Mouse (Mus musculus) c-Kit-positive CD71-negative TER-119-negative erythroid progenitor cells, embryonic 14.5 days (primary cell): ENCODE results near the gene Tmem125.
"Not testable (repeated sequence)": the region's sequence is repeated elsewhere in the genome, so short reads cannot be mapped to it uniquely, and the experiment has no call there.

Experiments used
- DNase-seq: peaks from one replicate; pipeline ENCODE4 v3.0.0-alpha.2; 2013; ENCODE audit warnings: low read depth

The Tmem125 gene

DNA sequence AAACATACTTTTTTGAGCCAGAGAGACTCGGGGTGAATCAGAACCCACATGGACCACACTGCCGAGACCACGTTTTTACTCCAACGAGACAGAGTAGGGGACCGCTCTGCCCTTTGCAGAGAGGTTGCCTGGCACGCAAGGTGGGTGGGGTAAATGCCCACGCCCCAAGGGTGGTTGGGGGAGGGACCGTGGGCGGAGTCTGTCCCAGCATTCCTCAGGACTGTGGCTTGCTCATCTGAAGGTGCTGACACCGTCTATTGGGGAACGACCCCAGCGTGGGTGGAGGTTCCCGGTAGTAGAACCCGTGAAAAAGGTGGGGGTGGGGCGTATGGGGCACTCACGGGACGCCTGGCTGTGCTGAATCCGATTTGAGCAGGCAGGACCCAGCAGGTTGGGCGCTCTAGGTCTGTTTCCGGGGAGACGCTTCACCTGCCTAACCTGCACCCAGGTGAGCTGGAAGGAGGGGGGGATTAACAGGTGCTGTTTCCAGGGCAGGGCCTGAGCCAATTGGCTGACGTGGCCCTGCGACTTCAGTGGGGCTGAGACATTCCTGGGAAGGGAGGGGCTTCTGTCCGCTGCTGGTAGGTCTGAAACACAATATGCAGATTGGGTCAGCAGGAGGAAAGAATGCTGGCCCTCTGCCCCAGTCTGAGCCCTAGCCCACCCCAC, at the start of gene Tmem125:
TSS of gene Tmem125 (minus strand) at position 453 of the 669 bp plus-strand sequence.
- peak; percentile 36 for DNase-seq

DNA sequence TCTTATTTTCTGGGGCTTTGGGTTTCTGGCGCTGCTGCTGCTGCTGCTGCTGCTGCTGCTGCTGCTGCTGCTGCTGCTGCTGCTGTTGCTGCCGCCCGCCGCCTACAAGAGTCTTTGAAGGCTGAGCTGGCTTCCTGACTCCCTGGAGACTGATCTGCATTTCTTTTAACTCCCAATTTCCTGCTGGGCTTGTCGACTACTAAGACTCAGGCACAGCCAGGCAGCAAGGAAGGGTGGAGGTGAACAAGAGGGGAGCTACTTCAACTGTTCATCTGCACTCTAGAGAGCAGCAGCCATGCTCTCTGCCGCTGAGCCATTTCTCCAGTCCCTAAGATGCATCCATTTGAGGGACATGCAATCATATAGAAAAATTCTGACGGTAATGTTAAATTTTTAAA, 45.9 kb upstream of the Tmem125 start:
- DNase-seq, result no peak

DNA sequence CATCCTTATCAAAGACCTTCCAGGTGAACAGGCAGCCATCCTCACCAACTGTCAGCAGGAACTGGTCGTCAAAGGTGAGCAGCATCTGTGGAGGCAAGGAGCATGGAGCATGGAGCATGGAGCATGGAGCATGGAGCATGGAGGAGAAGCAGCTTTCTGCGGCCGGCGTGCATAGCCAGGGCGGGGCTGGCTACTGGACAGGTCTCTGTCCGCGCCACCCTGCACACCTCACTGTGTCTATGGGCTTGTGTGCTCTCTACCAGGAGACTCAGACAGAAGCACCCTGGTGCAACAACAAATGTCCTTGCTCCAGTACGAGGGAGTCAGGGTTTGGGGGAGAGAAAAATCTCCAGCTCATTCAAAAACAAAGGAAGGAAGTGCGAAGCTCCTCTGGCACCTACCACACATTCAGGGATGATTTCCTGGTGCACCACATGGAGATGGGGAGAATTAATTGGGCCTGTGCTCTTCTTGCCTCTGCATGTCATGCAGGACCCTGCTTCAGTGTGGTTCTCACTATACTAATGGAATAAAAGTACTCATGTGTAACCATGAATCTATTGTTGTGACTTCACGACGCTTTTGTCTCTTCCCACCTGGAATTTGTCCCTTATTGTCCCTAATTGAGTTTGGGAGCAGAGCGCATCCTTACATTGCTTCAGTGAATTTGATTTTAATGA, 45.3 kb upstream of the Tmem125 start:
- no peak for DNase-seq

DNA sequence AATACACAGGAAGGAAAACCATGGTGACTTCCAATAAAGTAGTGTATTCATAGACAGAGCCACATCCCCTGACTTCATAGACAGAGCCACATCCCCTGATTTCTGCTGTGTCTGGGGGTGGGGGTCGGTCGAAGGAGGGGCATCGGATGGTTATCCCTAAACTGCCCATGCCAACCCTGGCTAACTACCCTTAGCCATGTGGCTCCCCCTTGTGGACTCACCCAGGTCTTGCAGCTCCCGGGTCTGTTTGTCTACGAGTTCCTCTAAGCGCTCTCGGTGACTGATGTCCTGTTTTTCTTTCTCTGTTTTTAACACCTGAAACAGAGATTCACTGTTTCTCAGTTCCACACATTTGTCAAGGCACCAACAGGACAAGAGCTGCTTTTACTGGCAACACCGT, 38.8 kb upstream of the Tmem125 start:
- no peak for DNase-seq

DNA sequence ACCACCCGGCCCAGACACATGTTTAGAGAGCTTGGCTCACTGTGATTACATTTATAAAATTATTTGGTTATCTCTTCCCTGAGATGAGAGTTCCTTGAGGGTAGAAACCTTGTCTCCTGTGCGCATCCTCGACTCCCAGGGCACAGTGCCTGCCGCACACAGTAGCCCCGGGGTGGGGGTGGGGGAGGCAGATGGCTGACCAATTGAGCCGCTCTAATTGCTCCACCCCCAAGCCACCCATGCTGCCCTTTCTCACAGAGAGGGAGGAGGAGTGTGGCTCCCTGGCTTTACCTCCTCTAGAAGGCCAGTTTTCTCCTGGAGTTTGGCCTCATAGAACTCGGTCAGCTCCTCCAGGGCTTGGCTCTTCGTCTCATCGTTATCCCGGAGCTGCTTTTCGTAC, 37.7 kb upstream of the Tmem125 start:
- no peak for DNase-seq

DNA sequence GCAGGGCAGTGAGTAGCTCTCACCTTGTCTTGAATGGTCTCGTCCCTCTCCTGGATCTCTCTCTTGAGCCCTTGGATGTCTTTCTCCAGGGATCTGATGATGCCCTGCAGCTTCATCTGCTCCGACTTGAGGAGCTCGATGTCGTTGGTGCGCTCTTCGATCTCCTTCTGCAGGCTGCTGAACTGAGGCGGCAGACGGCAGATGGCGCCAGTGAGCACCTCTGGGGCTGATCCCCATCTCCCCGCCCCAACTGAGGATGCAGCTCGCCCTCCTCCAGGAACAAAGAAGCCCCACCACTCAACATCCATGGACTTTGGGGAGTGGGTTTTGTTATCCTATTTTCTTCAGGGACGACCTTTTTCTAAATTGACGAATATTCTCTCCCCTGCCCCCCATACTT, 35.5 kb upstream of the Tmem125 start:
- no peak for DNase-seq

DNA sequence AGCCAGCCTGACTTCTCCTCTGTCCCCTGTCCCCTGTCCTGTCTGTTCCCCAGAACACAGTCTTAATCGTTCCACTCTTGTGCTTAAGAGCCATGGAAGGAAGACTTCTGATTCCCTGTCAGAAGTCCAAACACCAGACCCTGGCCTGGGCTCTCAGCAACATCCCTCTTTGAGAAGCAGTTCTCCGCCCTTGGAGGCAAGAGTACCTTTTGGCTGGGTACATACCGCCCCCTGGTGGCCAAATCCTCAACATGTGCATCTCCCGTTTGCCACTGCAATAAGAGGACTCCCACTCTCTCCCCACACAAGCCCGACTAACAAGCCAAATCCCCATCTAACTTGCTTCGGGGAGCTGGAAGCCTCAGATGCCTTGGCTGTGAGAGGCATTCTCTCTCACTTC, 32.3 kb upstream of the Tmem125 start:
- peak; percentile 73 for DNase-seq

DNA sequence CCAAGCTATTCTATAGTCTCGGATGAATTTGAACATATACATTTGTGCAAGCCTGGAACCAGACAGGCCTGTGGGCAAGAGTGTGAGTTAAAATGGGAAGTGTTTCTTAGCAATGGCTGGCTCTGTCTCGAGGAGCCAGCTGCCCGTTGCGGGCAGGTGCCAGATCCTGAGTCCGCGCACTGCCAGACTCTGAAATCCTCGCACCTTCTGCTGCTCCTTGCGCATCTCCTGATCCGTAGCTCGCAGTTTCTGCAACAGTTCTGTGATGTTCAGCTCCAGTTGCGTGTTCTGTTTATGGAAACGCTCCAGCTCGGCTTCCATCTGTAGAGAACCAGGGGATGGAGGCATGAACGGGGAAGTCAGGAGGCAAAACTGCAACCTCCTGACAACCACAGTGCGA, 27.6 kb upstream of the Tmem125 start:
- DNase-seq, result no peak

DNA sequence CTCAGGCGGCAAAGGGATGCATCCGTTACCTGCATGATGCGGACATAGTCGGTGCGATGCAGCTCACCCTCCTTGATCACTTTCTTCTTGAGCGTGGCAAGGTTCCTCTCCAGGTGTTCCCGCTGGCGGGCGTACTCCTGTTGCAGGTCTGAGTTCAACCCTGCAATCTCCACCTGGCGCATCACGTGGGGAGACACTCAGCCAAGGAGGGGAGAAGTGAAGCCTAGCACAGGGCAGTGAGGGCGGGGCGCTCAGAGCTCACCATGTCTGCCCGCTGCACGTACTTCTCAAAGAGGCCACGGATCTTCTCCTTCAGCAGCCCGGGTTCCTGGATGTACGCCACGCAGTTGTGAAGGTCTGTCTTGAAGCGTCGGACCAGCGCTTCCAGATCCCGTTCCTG, 25.5 kb upstream of the Tmem125 start:
- no peak for DNase-seq

DNA sequence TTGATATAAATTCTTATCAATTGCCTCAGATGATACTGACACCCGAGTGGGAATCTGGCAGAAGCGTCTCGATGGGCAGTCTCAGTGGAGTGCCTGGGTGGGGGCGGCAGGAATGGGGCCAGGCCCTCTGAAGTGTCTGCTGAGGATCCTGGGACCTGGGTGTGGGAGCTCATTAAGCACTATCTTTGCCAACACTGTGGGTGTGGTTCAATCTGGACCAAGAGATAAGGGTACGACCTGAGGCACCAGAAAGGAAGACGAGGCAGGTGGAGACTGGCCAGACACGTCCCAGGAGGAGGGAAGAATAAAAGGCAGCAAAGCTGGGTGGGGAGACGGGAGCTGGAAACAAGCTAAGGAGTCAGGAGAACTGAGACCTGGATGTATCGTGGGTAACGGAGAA, 24.9 kb upstream of the Tmem125 start:
- no peak for DNase-seq

DNA sequence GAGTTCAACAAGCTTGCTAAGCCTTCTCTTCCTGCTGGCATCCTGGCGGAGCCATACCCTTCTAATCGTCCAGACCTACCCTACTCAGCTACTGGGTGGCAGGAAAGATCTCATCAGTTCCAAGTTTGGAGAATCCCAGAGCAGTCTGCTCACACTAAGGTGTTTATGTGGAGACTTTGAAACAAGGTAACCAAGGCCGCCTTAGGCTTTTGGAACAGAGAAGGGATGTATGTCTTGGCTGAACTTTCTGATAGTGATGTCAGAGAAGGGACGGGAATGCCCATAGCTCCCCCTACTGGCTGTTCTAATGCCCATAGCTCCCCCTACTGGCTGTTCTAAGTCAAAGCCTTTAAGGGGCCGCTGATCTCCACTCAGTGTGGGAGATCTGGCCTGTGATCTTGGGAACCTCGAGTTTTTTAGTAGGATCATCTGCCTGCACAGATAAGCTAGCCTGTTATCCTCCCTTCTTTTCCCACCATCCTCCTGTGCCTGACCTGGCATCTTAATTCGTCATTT, 22.4 kb upstream of the Tmem125 start:
- peak; percentile 50 for DNase-seq

DNA sequence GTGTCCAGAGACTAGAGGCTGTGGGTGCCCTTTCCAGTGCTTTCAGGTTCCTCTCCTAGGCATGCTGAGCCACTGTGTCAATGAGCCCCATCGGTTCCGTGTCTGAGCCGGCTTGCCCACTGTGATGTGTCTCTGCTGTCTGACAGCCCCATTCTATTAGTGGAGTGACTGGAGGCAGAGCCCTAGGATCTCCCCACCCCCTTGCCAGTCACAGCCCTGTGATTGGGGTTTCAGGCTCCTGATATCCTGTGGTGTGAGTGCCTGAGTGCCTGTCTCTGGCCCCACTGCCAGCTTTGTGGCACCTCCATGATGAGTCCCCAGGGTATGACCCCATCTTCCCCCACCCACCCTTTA, 21.1 kb upstream of the Tmem125 start:
- no peak for DNase-seq

DNA sequence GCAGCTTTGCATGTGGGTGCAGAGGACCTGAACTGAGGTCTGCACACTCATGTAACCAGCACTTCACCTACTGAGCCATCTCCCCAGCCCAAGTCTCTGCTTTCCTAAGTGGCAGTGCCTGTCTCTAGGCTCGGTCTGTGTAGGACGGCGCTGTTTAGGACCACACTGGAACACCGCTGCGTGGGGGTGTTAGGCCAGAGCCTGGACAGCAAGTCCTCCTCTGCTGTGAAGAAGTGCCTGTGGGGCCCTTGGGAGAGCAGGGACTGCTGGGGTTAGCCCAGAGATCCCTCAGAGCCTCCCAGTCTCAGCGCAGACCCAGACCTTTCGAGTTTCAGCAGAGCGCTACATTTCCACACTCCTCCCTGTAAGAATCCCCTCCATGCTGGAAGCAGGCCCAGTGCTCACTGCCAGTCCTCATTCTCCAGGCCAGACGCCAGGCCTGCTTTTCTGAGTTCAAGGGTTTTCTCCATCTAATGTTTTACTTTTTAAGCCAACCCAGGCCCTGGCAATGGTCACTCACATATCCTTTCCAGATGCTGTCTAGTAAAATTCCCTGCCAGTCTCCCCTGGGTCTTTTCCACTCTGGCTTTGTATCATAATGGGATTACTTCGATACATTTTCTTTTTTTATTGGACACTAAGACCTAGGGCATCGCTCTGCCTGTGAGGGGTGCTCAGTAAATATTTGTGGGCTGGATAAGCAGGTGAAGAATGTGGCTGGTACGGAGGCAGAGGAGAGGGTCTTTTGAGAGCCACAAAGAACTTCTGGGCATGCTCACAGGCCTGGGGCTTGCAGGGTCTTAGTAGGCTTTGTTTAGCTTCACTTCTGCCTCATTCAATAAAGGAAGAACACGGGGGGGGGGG, 20.4 kb upstream of the Tmem125 start:
- DNase-seq, result no peak

DNA sequence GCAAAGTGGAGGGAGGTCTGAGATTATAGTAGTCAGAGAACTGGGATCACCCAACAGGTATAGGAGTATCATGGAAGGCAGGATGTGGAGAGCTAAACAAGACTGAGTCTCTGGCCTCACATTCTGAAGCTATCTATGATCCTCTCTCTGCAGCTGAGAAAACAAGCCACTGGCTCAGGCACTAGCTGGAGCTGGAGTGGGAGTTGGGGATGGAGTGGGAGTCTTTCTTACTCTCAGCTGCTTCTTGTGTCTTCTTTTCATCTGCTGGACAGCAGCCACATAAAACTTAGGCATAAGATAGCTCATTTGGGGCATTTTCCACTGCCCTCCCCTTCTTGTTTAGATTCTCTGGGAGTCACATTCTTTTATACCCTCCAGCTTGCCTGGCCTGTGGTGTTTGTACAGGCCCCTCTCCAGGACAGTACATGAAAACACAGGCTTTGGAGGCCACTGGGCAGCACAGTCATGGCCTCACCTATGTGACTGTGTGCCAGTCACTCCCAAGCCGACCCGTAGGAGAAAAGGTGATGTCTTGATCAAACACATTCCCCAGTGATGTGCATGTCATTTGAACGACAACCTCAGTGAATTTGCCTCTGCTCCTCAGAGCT, 9.3 kb upstream of the Tmem125 start:
- DNase-seq, result no peak

DNA sequence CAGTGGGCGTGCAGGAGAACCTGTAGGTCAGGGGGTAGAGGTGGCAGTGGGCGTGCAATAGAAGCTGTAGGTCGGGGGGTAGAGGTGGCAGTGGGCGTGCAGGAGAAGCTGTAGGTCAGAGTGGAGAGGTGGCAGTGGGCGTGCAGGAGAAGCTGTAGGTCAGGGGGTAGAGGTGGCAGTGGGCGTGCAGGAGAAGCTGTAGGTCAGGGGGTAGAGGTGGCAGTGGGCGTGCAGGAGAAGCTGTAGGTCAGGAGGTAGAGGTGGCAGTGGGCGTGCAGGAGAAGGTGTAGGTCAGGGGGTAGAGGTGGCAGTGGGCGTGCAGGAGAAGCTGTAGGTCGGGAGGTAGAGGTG, 4.3 kb upstream of the Tmem125 start:
- peak; percentile 30 for DNase-seq

DNA sequence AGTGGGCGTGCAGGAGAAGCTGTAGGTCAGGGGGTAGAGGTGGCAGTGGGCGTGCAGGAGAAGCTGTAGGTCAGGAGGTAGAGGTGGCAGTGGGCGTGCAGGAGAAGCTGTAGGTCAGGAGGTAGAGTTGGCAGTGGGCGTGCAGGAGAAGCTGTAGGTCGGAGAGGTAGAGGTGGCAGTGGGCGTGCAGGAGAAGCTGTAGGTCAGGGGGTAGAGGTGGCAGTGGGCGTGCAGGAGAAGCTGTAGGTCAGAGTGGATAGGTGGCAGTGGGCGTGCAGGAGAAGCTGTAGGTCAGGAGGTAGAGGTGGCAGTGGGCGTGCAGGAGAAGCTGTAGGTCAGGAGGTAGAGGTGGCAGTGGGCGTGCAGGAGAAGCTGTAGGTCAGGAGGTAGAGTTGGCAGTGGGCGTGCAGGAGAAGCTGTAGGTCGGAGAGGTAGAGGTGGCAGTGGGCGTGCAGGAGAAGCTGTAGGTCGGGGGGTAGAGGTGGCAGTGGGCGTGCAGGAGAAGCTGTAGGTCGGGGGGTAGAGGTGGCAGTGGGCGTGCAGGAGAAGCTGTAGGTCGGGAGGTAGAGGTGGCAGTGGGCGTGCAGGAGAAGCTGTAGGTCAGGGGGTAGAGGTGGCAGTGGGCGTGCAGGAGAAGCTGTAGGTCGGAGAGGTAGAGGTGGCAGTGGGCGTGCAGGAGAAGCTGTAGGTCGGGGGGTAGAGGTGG, 3.7 kb upstream of the Tmem125 start:
- DNase-seq, result not testable (repeated sequence)

DNA sequence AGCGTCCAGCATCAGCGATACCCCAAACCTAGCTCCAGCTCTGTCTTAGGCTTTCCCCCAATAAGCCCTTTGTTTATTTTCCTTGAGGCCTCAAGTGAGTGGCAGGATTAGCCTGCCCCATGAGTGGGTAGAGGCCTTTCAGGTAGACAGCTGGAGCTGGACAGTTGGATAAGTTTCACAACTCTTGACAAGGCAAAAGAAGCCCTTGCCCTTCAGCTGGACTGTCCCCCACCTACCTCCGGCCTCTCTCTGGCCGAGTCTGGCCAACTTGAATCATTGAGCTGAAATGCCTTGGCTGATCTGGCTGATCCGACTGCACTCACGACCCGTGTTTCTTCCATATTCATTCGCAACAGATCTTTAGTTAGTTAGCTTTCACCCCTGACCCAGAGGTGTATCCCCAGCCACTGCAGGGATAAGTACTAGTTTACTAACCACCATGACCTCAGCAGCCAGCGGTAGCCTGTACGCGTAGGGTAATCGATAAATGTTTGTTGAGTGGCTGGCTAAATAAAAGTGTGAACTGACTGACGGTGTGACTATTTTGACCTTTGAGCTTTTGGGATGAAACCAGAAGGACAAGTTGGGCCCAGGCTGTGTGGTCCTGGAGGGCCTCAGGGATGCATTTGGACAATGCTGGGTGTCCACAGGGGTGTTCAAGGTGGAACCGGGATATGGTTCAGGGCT, 740 bp upstream of the Tmem125 start:
- no peak for DNase-seq

DNA sequence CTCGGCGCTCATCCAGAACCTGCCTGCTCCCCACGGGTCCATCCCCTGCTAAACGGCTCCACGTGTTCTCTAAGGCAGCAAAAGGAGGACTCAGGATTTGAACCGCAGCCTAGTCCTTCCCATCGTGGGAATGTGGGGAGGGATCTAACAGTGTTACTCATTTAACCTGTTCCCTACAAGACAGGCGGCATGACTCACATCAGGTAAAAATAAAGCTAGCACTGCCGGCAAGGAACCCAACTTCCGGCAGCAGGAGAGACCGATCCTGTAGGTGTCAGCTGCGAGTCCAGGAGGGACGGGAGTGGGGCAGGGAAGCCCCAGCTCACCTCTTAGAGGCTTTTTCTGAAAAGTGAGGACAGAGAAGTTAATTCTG, 700 bp downstream of the Tmem125 start:
- DNase-seq, result no peak

DNA sequence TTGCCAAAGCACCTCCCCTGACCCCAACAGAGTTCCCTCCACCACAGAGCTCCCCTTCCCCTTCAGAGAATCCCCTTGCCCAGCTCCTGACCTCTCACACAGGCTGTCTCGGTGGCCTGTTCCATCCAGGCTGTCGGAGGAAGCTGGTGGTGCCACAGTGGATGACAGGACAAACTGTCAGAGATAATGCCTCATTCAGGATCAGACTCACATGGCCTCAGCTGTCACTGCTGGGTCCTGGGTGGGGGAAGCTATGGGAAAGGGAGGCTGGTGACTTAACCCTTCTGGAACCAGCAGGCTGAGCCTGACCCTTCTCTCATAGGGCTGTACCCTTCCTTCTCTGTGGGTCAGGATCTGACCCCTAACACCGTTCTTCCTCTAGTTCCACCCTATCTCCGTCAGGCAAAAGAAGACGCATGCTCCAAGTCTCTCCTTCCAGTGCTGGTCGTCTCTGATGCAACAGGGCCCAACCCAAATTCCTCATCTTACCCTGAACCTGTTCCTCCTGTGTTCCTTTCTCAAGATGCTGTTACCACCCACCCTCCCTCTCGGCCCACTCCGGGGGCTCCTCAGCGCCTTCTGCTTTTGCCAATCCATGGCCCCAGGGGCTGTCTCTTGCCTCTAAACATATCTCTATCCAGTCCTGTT, 1.2 kb downstream of the Tmem125 start:
- DNase-seq, result no peak

DNA sequence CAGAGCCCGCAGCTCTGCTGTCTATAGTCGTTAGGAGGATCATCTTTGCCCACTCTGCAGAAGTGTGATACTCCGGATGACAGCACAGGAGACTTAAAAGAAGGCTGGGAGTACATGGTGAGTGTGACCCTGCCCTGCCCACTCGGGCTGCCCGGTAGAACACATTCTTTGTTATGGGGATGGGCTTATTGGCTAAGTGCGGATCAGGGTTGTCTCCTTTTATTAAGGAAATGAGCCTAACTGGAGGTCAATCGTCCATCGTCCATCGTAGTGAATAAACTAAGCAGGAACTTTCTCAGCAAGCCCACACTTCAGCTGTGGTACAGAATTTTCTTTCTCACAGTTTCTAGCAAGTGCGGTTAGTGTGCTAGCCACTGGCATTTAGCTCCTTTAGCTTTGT, 3.9 kb downstream of the Tmem125 start:
- no peak for DNase-seq

DNA sequence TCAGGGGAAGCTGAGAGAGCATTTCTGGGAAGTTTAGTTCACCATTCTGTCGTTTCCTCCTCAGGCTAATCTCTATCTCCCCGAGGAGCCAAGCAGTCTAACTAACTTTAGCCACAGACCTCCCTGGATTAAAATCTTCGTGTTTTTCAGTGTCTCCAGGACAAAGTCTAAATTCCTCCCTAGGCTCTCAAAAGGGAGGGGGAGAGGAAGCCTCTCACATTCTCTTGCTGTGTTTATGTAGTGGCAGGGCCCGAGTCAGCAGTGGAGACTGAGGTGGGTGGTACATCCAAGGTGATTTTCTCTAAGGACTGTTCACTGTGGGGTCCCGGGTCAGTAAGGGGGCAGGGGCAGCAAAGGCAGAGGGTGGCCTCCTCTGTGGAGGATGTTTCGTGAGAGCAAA, 6.0 kb downstream of the Tmem125 start:
- no peak for DNase-seq
